8 mouse cellular contexts compared by ENCODE assay signal in genomic region chr5:139429818-139430341, GRCm38 (mm10). TPM values are rescaled to one million over a fixed set of nuclear protein-coding genes. Genes with fewer than 3 reads are reported as not detected.
A peak's percentile ranks its signal among the peaks of the same experiment; 100 is the strongest.
DNase-seq lines count a peak whose midpoint lies in the region; ATAC-seq and TF ChIP-seq lines count a peak whose summit lies in the region.
"Had no signal": no experiment of that assay in that cellular context is flagged by ENCODE, and none has a peak within 500 bp of the region (broad histone marks: within the 10 kb centered on the region; RNA-seq: fewer than 3 reads in every experiment).

No protein-coding gene starts in this region.

- 34% methylated on average over 12 of the region's 12 CpGs for WGBS in hindbrain, embryonic 13.5 days
- WGBS in limb, embryonic 14.5 days: 25% methylated on average over 12 of the region's 12 CpGs

- no peaks in the 10 kb centered on the region for H3K27me3 ChIP-seq in testis, adult 2 months (ENCODE audit: control insufficient read depth, insufficient read depth, low read length)
- no peaks in the 10 kb centered on the region for H3K27me3 ChIP-seq in hindbrain, embryonic 13.5 days
- no peaks in the 10 kb centered on the region for H3K27me3 ChIP-seq in limb, embryonic 14.5 days (ENCODE audit: control insufficient read depth, insufficient read depth, low read length)

- DNase-seq in testis, postnatal 14 days (ENCODE audit: low spot score): no peak
- no peak for DNase-seq in limb, embryonic 14.5 days (ENCODE audit: low spot score)
- DNase-seq in spleen, postnatal 14 days (ENCODE audit: low spot score in 2 of 2): no peak
- DNase-seq in frontal cortex, adult 2 months (ENCODE audit: extremely low spot score in 1 of 2, low spot score in 1 of 2): no peak
- no peak for DNase-seq in lung, postnatal 14 days

- no peak for TF ChIP-seq POLR2A in testis, adult 2 months (IDR thresholded peaks at IDR 0.05; ENCODE audit: control insufficient read depth, low read depth, low read length)
- TF ChIP-seq POLR2A in limb, embryonic 14.5 days (IDR thresholded peaks at IDR 0.05; ENCODE audit: borderline replicate concordance, extremely low read depth, insufficient read depth, insufficient read length): no peak

- peaks cover 4% of the 10 kb centered on the region for H3K4me1 ChIP-seq in testis, adult 2 months (ENCODE audit: control insufficient read depth, insufficient read depth, low read length)
- H3K4me1 ChIP-seq in hindbrain, embryonic 13.5 days (replicated peaks): peaks cover 58% of the 10 kb centered on the region
- peaks cover 21% of the 10 kb centered on the region for H3K4me1 ChIP-seq in limb, embryonic 14.5 days (ENCODE audit: control insufficient read depth, insufficient read depth, low read length)

- no peak for TF ChIP-seq CTCF in testis, adult 2 months (IDR thresholded peaks at IDR 0.05; ENCODE audit: control insufficient read depth, insufficient read depth, insufficient replicate concordance, low read depth, low read length)

- H3K4me2 ChIP-seq in hindbrain, embryonic 13.5 days: 0 out of 2 replicates have a peak overlapping the region, but pooled peaks have one; percentile 2
- H3K4me2 ChIP-seq in limb, embryonic 14.5 days (replicated peaks; ENCODE audit: low read depth, low read length, severe bottlenecking): no peak overlapping the region

- H3K9ac ChIP-seq in hindbrain, embryonic 13.5 days: peak overlapping the region; percentile 56
- H3K9ac ChIP-seq in limb, embryonic 14.5 days (ENCODE audit: low read depth, low read length, severe bottlenecking): no peak overlapping the region

- no peaks in the 10 kb centered on the region for H3K9me3 ChIP-seq in hindbrain, embryonic 13.5 days
- H3K9me3 ChIP-seq in limb, embryonic 14.5 days (ENCODE audit: control insufficient read depth, low read length): no peaks in the 10 kb centered on the region

- peak; percentile 19; the same call in 1 of the 2 replicates for ATAC-seq in hindbrain, embryonic 13.5 days (ENCODE audit: low FRiP score)
- ATAC-seq in limb, embryonic 14.5 days (ENCODE audit: low FRiP score, low read depth): no peak

- H3K36me3 ChIP-seq in testis, adult 2 months (ENCODE audit: control insufficient read depth, insufficient read depth, low read length): no peaks in the 10 kb centered on the region
- H3K36me3 ChIP-seq in hindbrain, embryonic 13.5 days: no peaks in the 10 kb centered on the region
- no peaks in the 10 kb centered on the region; the same call in 1 of the 2 replicates for H3K36me3 ChIP-seq in limb, embryonic 14.5 days (ENCODE audit: control insufficient read depth, insufficient read depth, low read length)

- peak overlapping the region; percentile 56 for H3K4me3 ChIP-seq in testis, adult 2 months (ENCODE audit: control insufficient read depth, low read depth, low read length)
- no peak overlapping the region for H3K4me3 ChIP-seq in hindbrain, embryonic 13.5 days
- no peak overlapping the region for H3K4me3 ChIP-seq in limb, embryonic 14.5 days (replicated peaks; ENCODE audit: low read length)

- H3K27ac ChIP-seq in testis, adult 2 months (ENCODE audit: control insufficient read depth, insufficient read depth, low read depth, low read length): no peak overlapping the region
- H3K27ac ChIP-seq in hindbrain, embryonic 13.5 days: peak overlapping the region; percentile 63
- 0 out of 2 replicates have a peak overlapping the region, but pooled peaks have one; percentile 13 for H3K27ac ChIP-seq in limb, embryonic 14.5 days (replicated peaks; ENCODE audit: low read depth, low read length)
- H3K27ac ChIP-seq: macrophage had no signal

RNA-seq across cellular contexts. Expression of gene Gper1, which starts 6.9 kb away (rescaled TPM):
- polyA plus RNA-seq in testis, adult 2 months (2012; rRNA removed): 0.27 and 0.43 TPM in 2 replicates
- 7.6 and 7.9 TPM in 2 replicates for polyA plus RNA-seq in hindbrain, embryonic 13.5 days (2015; fragmentation: Nextera tagmentation; extraction: Ambion mirVana)
- 4.7 and 5.7 TPM in 2 replicates for polyA plus RNA-seq in limb, embryonic 14.5 days (2012; rRNA removed)
- polyA plus RNA-seq in limb, embryonic 14.5 days (2014; fragmentation: Nextera tagmentation; extraction: Ambion mirVana): 6.4 and 6.7 TPM in 2 replicates
- 4.7 and 5.7 TPM in 2 replicates for polyA plus RNA-seq in frontal cortex, adult 2 months (2012; rRNA removed)
- polyA plus RNA-seq: macrophage had no signal

RNA-seq across cellular contexts. Expression of gene C130050O18Rik, which starts 24.8 kb away (rescaled TPM):
- 0.12 TPM in 1 of 2 replicates, not detected in the other for polyA plus RNA-seq in testis, adult 2 months (2012; rRNA removed)
- 0.13 and 0.22 TPM in 2 replicates for polyA plus RNA-seq in hindbrain, embryonic 13.5 days (2015; fragmentation: Nextera tagmentation; extraction: Ambion mirVana)
- 9.1 and 10.6 TPM in 2 replicates for polyA plus RNA-seq in limb, embryonic 14.5 days (2012; rRNA removed)
- polyA plus RNA-seq in limb, embryonic 14.5 days (2014; fragmentation: Nextera tagmentation; extraction: Ambion mirVana): 6.4 and 7.5 TPM in 2 replicates
- 0.42 and 0.44 TPM in 2 replicates for polyA plus RNA-seq in frontal cortex, adult 2 months (2012; rRNA removed)

RNA-seq across cellular contexts. Expression of gene 3110082I17Rik, which starts 30.4 kb away (rescaled TPM):
- polyA plus RNA-seq in testis, adult 2 months (2012; rRNA removed): 14.8 and 14.9 TPM in 2 replicates
- polyA plus RNA-seq in hindbrain, embryonic 13.5 days (2015; fragmentation: Nextera tagmentation; extraction: Ambion mirVana): 16.2 and 16.9 TPM in 2 replicates
- 23.2 and 25.2 TPM in 2 replicates for polyA plus RNA-seq in limb, embryonic 14.5 days (2012; rRNA removed)
- 27.9 and 29.9 TPM in 2 replicates for polyA plus RNA-seq in limb, embryonic 14.5 days (2014; fragmentation: Nextera tagmentation; extraction: Ambion mirVana)
- 13.6 and 14.7 TPM in 2 replicates for polyA plus RNA-seq in frontal cortex, adult 2 months (2012; rRNA removed)

RNA-seq across cellular contexts. Expression of gene Gpr146, which starts 52.4 kb away (rescaled TPM):
- 1.2 TPM in 2 replicates for polyA plus RNA-seq in testis, adult 2 months (2012; rRNA removed)
- polyA plus RNA-seq in hindbrain, embryonic 13.5 days (2015; fragmentation: Nextera tagmentation; extraction: Ambion mirVana): 1.6 and 2.4 TPM in 2 replicates
- polyA plus RNA-seq in limb, embryonic 14.5 days (2012; rRNA removed): 1.9 and 2.4 TPM in 2 replicates
- polyA plus RNA-seq in limb, embryonic 14.5 days (2014; fragmentation: Nextera tagmentation; extraction: Ambion mirVana): 2.3 and 2.5 TPM in 2 replicates
- 12.0 and 15.2 TPM in 2 replicates for polyA plus RNA-seq in frontal cortex, adult 2 months (2012; rRNA removed)

RNA-seq across cellular contexts. Expression of gene Zfand2a, which starts 54.5 kb away (rescaled TPM):
- polyA plus RNA-seq in testis, adult 2 months (2012; rRNA removed): 7.8 and 9.0 TPM in 2 replicates
- 13.1 and 13.3 TPM in 2 replicates for polyA plus RNA-seq in hindbrain, embryonic 13.5 days (2015; fragmentation: Nextera tagmentation; extraction: Ambion mirVana)
- polyA plus RNA-seq in limb, embryonic 14.5 days (2012; rRNA removed): 16.4 and 17.3 TPM in 2 replicates
- 6.2 and 6.8 TPM in 2 replicates for polyA plus RNA-seq in limb, embryonic 14.5 days (2014; fragmentation: Nextera tagmentation; extraction: Ambion mirVana)
- 45.4 and 49.0 TPM in 2 replicates for polyA plus RNA-seq in frontal cortex, adult 2 months (2012; rRNA removed)
